ENCODE assay signal across 9 mouse cellular contexts in genomic region chr3:144242025-144242673, GRCm38 (mm10). TPM values are rescaled to one million over a fixed set of nuclear protein-coding genes. Genes with fewer than 3 reads are reported as not detected.
DNase-seq lines count a peak whose midpoint lies in the region; ATAC-seq lines count a peak whose summit lies in the region.
"Had no signal": no experiment of that assay in that cellular context is flagged by ENCODE, and none has a peak within 500 bp of the region (broad histone marks: within the 10 kb centered on the region; RNA-seq: fewer than 3 reads in every experiment).

No protein-coding gene starts in this region.

- 31% methylated on average over 15 of the region's 15 CpGs for WGBS in forebrain, embryonic 14.5 days
- 29% methylated on average over 15 of the region's 15 CpGs for WGBS in hindbrain, embryonic 13.5 days

- peak; percentile 92 for DNase-seq in NIH3T3 (ENCODE audit: low read depth)
- DNase-seq in c-Kit-positive CD71-positive TER-119-negative erythroid progenitor cells, embryonic 14.5 days (ENCODE audit: low read depth): peak; percentile 50
- peak; percentile 91 for DNase-seq in forebrain, embryonic 14.5 days (ENCODE audit: low spot score)
- DNase-seq in layer of hippocampus, postnatal 36 days: peak; percentile 70 to 77
- DNase-seq in right cerebral cortex, postnatal 4 days: peak; percentile 91
- peak; percentile 52 to 75 for DNase-seq in urinary bladder, postnatal 4 days (ENCODE audit: low spot score in 2 of 2)

- H3K27ac ChIP-seq in forebrain, embryonic 14.5 days (ENCODE audit: low read depth, low read length): no peak overlapping the region
- H3K27ac ChIP-seq in hindbrain, embryonic 13.5 days: no peak overlapping the region
- H3K27ac ChIP-seq: macrophage had no signal

- no peak overlapping the region for H3K9ac ChIP-seq in forebrain, embryonic 14.5 days (ENCODE audit: low read length)
- no peak overlapping the region for H3K9ac ChIP-seq in hindbrain, embryonic 13.5 days

- peak; percentile 66 for ATAC-seq in forebrain, embryonic 14.5 days
- peak; percentile 61; the same call in 1 of the 2 replicates for ATAC-seq in hindbrain, embryonic 13.5 days (ENCODE audit: low FRiP score)
- peak; percentile 86 for ATAC-seq in megakaryocyte-erythroid progenitor cell, adult 5-6 weeks (replicated peaks; ENCODE audit: low FRiP score, low TSS enrichment, poor library complexity, severe bottlenecking)

- no peaks in the 10 kb centered on the region for H3K4me1 ChIP-seq in forebrain, embryonic 14.5 days (ENCODE audit: control insufficient read depth, insufficient read depth, low read length)
- no peaks in the 10 kb centered on the region for H3K4me1 ChIP-seq in hindbrain, embryonic 13.5 days (replicated peaks)

- H3K9me3 ChIP-seq in forebrain, embryonic 14.5 days (replicated peaks; ENCODE audit: control insufficient read depth, low read length): no peaks in the 10 kb centered on the region
- no peaks in the 10 kb centered on the region for H3K9me3 ChIP-seq in hindbrain, embryonic 13.5 days

- peaks cover 3% of the 10 kb centered on the region; the same call in 1 of the 2 replicates for H3K27me3 ChIP-seq in forebrain, embryonic 14.5 days (replicated peaks; ENCODE audit: control insufficient read depth, insufficient read depth, low read length)
- H3K27me3 ChIP-seq in hindbrain, embryonic 13.5 days: no peaks in the 10 kb centered on the region

- H3K4me3 ChIP-seq in forebrain, embryonic 14.5 days (ENCODE audit: low read depth, low read length): no peak overlapping the region
- no peak overlapping the region for H3K4me3 ChIP-seq in hindbrain, embryonic 13.5 days

- no peaks in the 10 kb centered on the region for H3K36me3 ChIP-seq in forebrain, embryonic 14.5 days (ENCODE audit: control insufficient read depth, insufficient read depth, low read length)
- H3K36me3 ChIP-seq in hindbrain, embryonic 13.5 days: no peaks in the 10 kb centered on the region

- H3K4me2 ChIP-seq in forebrain, embryonic 14.5 days (ENCODE audit: low read length): no peak overlapping the region
- no peak overlapping the region for H3K4me2 ChIP-seq in hindbrain, embryonic 13.5 days

RNA-seq across cellular contexts. Expression of gene Lmo4, which starts 37.1 kb away (rescaled TPM):
- 114 and 123 TPM in 2 replicates for polyA plus RNA-seq in forebrain, embryonic 14.5 days (2014; fragmentation: Nextera tagmentation; extraction: Ambion mirVana)
- 99.1 and 107 TPM in 2 replicates for polyA plus RNA-seq in hindbrain, embryonic 13.5 days (2015; fragmentation: Nextera tagmentation; extraction: Ambion mirVana)
- 100 to 1,000 TPM; 210 to 218 TPM for total RNA-seq in layer of hippocampus, postnatal 36 days (2021)
- 23.9 and 27.0 TPM in 2 replicates for total RNA-seq in megakaryocyte-erythroid progenitor cell, adult 5-6 weeks (2014; fragmentation: Nextera tagmentation)
- 18.7 and 18.9 TPM in 2 replicates for total RNA-seq in megakaryocyte-erythroid progenitor cell, adult 5-6 weeks (2017)

Comparison
In these comparisons a context has a peak if more than half of its experiments do, and no peak if none do; other contexts are left out.
1. RNA of gene Lmo4, which starts 37.1 kb away (total RNA-seq): 210 to 218 TPM in layer of hippocampus, postnatal 36 days; 18.7 to 27.0 TPM in megakaryocyte-erythroid progenitor cell, adult 5-6 weeks; every median in the first group is over 4 times any median in the second.
2. Peak in every context shown above with its lines, with median percentiles within 50 percentile points of each other: DNase-seq and ATAC-seq.